Mouse (Mus musculus) cerebellum, adult 2 months (tissue): ENCODE measurements around the gene Fastkd5.

Source experiments
- CTCF ChIP-seq: fragments of 200-500 bp; IDR thresholded peaks from 2 replicates; pipeline ENCODE4 v1.5.1; 2011; ENCODE audit warnings: low read depth, mild to moderate bottlenecking, control low read depth, low read length, moderate library complexity, borderline replicate concordance; ENCODE audit not compliant: insufficient read depth
- POLR2A ChIP-seq: fragments of 200-500 bp; IDR thresholded peaks from 2 replicates; pipeline ENCODE4 v1.6.1; 2011; ENCODE audit warnings: low read length, control low read depth, borderline replicate concordance; ENCODE audit not compliant: insufficient read depth

DNA sequence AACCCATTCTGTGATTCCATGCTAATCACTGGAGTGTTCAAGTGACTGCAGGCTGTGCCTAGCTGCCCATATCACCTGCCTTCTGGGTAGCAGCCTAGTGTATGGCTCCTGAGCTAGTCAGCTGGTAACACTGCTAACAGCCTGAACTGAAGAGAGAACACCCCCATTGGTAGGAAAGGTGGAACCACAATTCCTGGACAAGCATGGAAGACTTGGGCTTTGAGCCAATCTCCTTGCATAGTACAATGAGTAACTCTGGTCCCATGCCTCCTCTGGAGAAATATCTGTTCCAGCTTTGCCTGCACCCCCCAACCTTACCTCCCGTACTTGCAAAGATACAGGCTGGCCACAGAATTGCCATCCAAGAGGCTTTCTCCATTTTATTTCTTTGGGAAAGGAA is 2.6 kb upstream of the Fastkd5 start:
- TF ChIP-seq CTCF: no peak
- TF ChIP-seq POLR2A: no peak
